Mouse (Mus musculus) cortical plate, adult 2 months (tissue): ENCODE results near the gene Cks1b.

Experiments used
- CTCF ChIP-seq: fragments of 200-500 bp; IDR thresholded peaks from 2 replicates; pipeline ENCODE4 v1.5.1; 2011; ENCODE audit warnings: mild to moderate bottlenecking, control low read depth, low read length; ENCODE audit not compliant: insufficient read depth; ENCODE audit errors: extremely low read depth
- POLR2A ChIP-seq: fragments of 200-500 bp; IDR thresholded peaks from 2 replicates; pipeline ENCODE4 v1.6.1; 2011; ENCODE audit warnings: mild to moderate bottlenecking, low read length, control low read depth; ENCODE audit not compliant: insufficient read depth; ENCODE audit errors: extremely low read depth

- no peak for TF ChIP-seq CTCF
- TF ChIP-seq POLR2A = no peak
Measured at GRCm38 (mm10) chr3:89418170-89418860, at the start of gene Cks1b, which contains the start of gene Shc1.
